Mouse (Mus musculus): ENCODE measurements around the gene Cped1.
"Not testable (repeated sequence)": the region's sequence is repeated elsewhere in the genome, so short reads cannot be mapped to it uniquely, and the experiment has no call there.

Cped1 gene

GRCm38 (mm10) chr6:22103713-22104112 lies 118.0 kb downstream of the Cped1 start:
- Histone ChIP-seq H3K27me3 (ENCODE audit: control insufficient read depth, insufficient read depth, low read length, poor library complexity, severe bottlenecking) (no peaks in the 10 kb centered on the region), H3K36me3 (ENCODE audit: control insufficient read depth, insufficient read depth, low read length, poor library complexity, severe bottlenecking) (no peaks in the 10 kb centered on the region)

GRCm38 (mm10) chr6:22104211-22104610 lies 118.5 kb downstream of the Cped1 start:
- Histone ChIP-seq H3K36me3 (ENCODE audit: control insufficient read depth, insufficient read depth, low read length, poor library complexity, severe bottlenecking) (no peaks in the 10 kb centered on the region), H3K27me3 (ENCODE audit: control insufficient read depth, insufficient read depth, low read length, poor library complexity, severe bottlenecking) (no peaks in the 10 kb centered on the region)
- DNase-seq (ENCODE audit: low read depth, low spot score) = no peak

More at GRCm38 (mm10) chr6:22103713-22104112, 118.0 kb downstream of the Cped1 start:
- DNase-seq (ENCODE audit: low read depth, low spot score) = no peak

- H3K36me3 ChIP-seq (ENCODE audit: control insufficient read depth, insufficient read depth, low read length, poor library complexity, severe bottlenecking) = no peaks in the 10 kb centered on the region
- no peaks in the 10 kb centered on the region for H3K27me3 ChIP-seq (ENCODE audit: control insufficient read depth, insufficient read depth, low read length, poor library complexity, severe bottlenecking)
- DNase-seq (ENCODE audit: low read depth, low spot score) = no peak
Observed at GRCm38 (mm10) chr6:22114079-22114478, 128.4 kb downstream of the Cped1 start.

- Histone ChIP-seq H3K27me3 (ENCODE audit: control insufficient read depth, insufficient read depth, low read length, poor library complexity, severe bottlenecking) (no peaks in the 10 kb centered on the region), H3K36me3 (ENCODE audit: control insufficient read depth, insufficient read depth, low read length, poor library complexity, severe bottlenecking) (no peaks in the 10 kb centered on the region)
- DNase-seq (ENCODE audit: low read depth, low spot score) = no peak
Observed at GRCm38 (mm10) chr6:22116679-22117078, 131.0 kb downstream of the Cped1 start.

GRCm38 (mm10) chr6:22122080-22122479 lies 136.4 kb downstream of the Cped1 start:
- DNase-seq (ENCODE audit: low read depth, low spot score) = peak; percentile 72

GRCm38 (mm10) chr6:22122693-22123092 lies 137.0 kb downstream of the Cped1 start:
- DNase-seq (ENCODE audit: low read depth, low spot score) = no peak
- no peaks in the 10 kb centered on the region for H3K27me3 ChIP-seq (ENCODE audit: control insufficient read depth, insufficient read depth, low read length, poor library complexity, severe bottlenecking)
- no peaks in the 10 kb centered on the region for H3K36me3 ChIP-seq (ENCODE audit: control insufficient read depth, insufficient read depth, low read length, poor library complexity, severe bottlenecking)

More at GRCm38 (mm10) chr6:22122080-22122479, 136.4 kb downstream of the Cped1 start:
- Histone ChIP-seq H3K27me3 (ENCODE audit: control insufficient read depth, insufficient read depth, low read length, poor library complexity, severe bottlenecking) (no peaks in the 10 kb centered on the region), H3K36me3 (ENCODE audit: control insufficient read depth, insufficient read depth, low read length, poor library complexity, severe bottlenecking) (no peaks in the 10 kb centered on the region)

- DNase-seq (ENCODE audit: low read depth, low spot score) = no peak
- no peaks in the 10 kb centered on the region for H3K36me3 ChIP-seq (ENCODE audit: control insufficient read depth, insufficient read depth, low read length, poor library complexity, severe bottlenecking)
- no peaks in the 10 kb centered on the region for H3K27me3 ChIP-seq (ENCODE audit: control insufficient read depth, insufficient read depth, low read length, poor library complexity, severe bottlenecking)
Observed at GRCm38 (mm10) chr6:22123332-22123731, 137.6 kb downstream of the Cped1 start.

DNA sequence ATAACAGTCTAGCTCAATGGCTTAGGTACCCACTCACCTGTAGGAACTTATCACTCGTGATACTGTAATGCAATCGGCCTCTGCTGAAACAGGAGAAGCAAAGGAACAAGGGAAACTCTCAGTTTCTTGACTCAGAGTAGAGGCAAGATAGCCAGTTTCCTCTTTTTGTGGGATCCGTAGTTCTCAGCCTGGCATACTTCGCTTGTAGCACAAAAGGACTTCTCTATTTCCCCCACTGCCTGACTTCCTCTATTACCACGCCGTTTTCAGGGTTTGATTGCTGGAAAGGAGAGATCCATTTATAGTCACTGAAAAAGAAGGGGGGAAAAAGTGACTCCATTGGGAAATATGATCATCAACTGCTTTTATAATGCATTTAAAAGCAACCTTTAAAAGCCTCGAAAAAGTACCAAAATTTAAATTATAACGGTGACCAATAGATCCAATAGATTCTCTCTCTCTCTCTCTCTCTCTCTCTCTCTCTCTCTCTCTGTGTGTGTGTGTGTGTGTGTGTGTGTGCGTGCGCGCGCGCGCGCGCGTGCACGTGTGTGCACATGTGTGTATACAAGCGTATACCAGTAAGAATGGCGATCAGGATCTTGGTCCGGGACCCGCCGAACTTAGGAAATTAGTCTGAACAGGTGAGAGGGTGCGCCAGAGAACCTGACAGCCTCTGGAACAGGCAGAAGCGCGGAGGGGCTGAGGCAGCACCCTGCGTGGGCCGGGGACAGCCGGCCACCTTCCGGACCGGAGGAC lies 139.0 kb downstream of the Cped1 start:
- not testable (repeated sequence) for H3K36me3 ChIP-seq (ENCODE audit: control insufficient read depth, insufficient read depth, low read length, poor library complexity, severe bottlenecking)

DNA sequence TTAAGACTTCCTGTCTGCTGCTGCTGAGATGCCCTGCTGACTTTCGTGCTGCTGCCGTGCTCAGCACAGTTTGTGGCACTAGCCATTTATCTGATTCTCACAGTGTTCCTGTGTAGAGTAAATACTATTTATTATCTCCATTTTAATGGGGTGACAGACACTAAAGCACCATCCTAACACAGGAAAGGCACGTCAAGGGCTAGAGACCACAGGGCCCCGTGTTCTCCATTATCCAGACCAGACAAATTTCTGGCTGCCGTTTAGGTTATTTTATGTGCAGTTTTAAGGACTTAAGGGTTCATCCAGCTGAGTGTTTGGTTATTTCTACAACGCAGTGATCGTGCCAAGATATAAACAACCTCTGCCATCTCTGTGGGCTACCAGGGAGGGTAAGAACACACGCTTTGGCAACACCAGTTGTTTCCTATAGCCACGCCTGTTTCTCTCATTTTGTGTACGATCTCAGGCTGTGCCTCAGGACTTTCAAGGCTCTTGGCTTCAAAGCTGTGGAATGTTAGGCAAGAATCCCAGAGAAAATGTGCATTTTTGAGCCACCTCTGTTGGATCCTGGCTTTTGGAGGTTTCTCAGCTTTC lies 149.4 kb downstream of the Cped1 start:
- no peak for DNase-seq (ENCODE audit: low read depth, low spot score)
- no peaks in the 10 kb centered on the region for H3K36me3 ChIP-seq (ENCODE audit: control insufficient read depth, insufficient read depth, low read length, poor library complexity, severe bottlenecking)
- H3K27me3 ChIP-seq (ENCODE audit: control insufficient read depth, insufficient read depth, low read length, poor library complexity, severe bottlenecking) = no peaks in the 10 kb centered on the region

More for the DNA sequence above, 139.0 kb downstream of the Cped1 start:
- not testable (repeated sequence) for H3K27me3 ChIP-seq (ENCODE audit: control insufficient read depth, insufficient read depth, low read length, poor library complexity, severe bottlenecking)
- peak; percentile 15 for DNase-seq (ENCODE audit: low read depth, low spot score)

- DNase-seq (ENCODE audit: low read depth, low spot score) = no peak
- no peaks in the 10 kb centered on the region for H3K36me3 ChIP-seq (ENCODE audit: control insufficient read depth, insufficient read depth, low read length, poor library complexity, severe bottlenecking)
- H3K27me3 ChIP-seq (ENCODE audit: control insufficient read depth, insufficient read depth, low read length, poor library complexity, severe bottlenecking) = no peaks in the 10 kb centered on the region
Observed at GRCm38 (mm10) chr6:22136805-22137204, 151.1 kb downstream of the Cped1 start.

- Histone ChIP-seq H3K36me3 (ENCODE audit: control insufficient read depth, insufficient read depth, low read length, poor library complexity, severe bottlenecking) (no peaks in the 10 kb centered on the region), H3K27me3 (ENCODE audit: control insufficient read depth, insufficient read depth, low read length, poor library complexity, severe bottlenecking) (no peaks in the 10 kb centered on the region)
- DNase-seq (ENCODE audit: low read depth, low spot score) = no peak
Observed at GRCm38 (mm10) chr6:22140786-22141185, 155.1 kb downstream of the Cped1 start.

DNA sequence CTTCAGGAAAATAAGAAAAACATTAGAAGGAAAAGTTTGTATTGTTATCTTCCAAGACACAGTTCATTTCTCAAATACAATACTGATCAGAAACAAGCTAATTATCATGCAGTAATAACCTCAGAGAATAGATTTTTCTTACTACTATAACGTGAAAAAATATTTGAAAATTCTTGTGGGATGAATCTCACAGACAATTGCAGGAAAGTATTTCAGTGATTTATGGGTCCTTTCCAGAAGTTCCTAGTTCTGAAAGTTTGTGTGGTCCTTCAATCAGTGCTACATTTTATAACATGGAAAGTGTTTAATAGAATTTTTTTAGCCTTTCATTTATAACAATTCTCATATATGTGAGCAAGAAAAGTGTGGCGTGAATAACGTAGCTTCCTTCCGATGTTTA lies 161.5 kb downstream of the Cped1 start:
- H3K27me3 ChIP-seq (ENCODE audit: control insufficient read depth, insufficient read depth, low read length, poor library complexity, severe bottlenecking) = no peaks in the 10 kb centered on the region
- no peaks in the 10 kb centered on the region for H3K36me3 ChIP-seq (ENCODE audit: control insufficient read depth, insufficient read depth, low read length, poor library complexity, severe bottlenecking)

GRCm38 (mm10) chr6:22148511-22148910 lies 162.8 kb downstream of the Cped1 start:
- H3K36me3 ChIP-seq (ENCODE audit: control insufficient read depth, insufficient read depth, low read length, poor library complexity, severe bottlenecking) = no peaks in the 10 kb centered on the region
- DNase-seq (ENCODE audit: low read depth, low spot score) = no peak

More for the DNA sequence above, 161.5 kb downstream of the Cped1 start:
- no peak for DNase-seq (ENCODE audit: low read depth, low spot score)

DNA sequence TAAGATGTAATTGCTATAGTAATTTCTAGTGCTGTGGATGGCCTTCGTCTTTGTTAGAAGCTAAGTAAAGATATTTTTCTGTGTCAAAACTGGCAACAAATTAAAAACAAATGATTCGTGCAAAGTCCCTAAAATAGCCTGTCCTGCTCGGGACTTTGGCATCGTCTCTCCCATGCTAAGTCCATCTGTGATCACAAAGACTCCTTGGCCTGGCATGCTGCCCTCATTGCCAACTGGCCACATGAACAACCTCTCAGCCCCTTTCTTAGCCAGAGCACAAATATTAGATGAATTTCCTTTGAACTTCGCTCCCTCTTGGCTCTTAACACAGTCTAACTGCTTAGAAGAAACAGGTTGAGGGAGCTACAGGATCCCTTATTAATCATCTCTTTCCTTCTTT lies 171.7 kb downstream of the Cped1 start:
- Histone ChIP-seq H3K27me3 (ENCODE audit: control insufficient read depth, insufficient read depth, low read length, poor library complexity, severe bottlenecking) (no peaks in the 10 kb centered on the region), H3K36me3 (ENCODE audit: control insufficient read depth, insufficient read depth, low read length, poor library complexity, severe bottlenecking) (no peaks in the 10 kb centered on the region)
- DNase-seq (ENCODE audit: low read depth, low spot score) = no peak

More at GRCm38 (mm10) chr6:22148511-22148910, 162.8 kb downstream of the Cped1 start:
- no peaks in the 10 kb centered on the region for H3K27me3 ChIP-seq (ENCODE audit: control insufficient read depth, insufficient read depth, low read length, poor library complexity, severe bottlenecking)

GRCm38 (mm10) chr6:22161944-22162343 lies 176.2 kb downstream of the Cped1 start:
- DNase-seq (ENCODE audit: low read depth, low spot score) = no peak
- Histone ChIP-seq H3K36me3 (ENCODE audit: control insufficient read depth, insufficient read depth, low read length, poor library complexity, severe bottlenecking) (no peaks in the 10 kb centered on the region), H3K27me3 (ENCODE audit: control insufficient read depth, insufficient read depth, low read length, poor library complexity, severe bottlenecking) (no peaks in the 10 kb centered on the region)

Data from splenic B cell, adult 2 months (primary cell).